Mouse (Mus musculus) neural tube, embryonic 14.5 days (tissue): ENCODE results near the gene Arf5. TPM values are rescaled to one million over a fixed set of nuclear protein-coding genes. Genes with fewer than 3 reads are reported as not detected.
A peak's percentile ranks its signal among the peaks of the same experiment; 100 is the strongest.

ENCODE experiments used
- ATAC-seq: fragments of 200-750 bp; cut with Nextera tagmentation; 2 replicates; pipeline ENCODE4 v1.8.0; 2017; ENCODE audit warnings: low read depth, mild to moderate bottlenecking, moderate TSS enrichment, moderate library complexity
- H3K27ac ChIP-seq: fragments of 300-500 bp; sonication (generic); 2 replicates; pipeline ENCODE4 v1.5.1; 2014; ENCODE audit warnings: low read depth, mild to moderate bottlenecking, control low read depth, low read length, moderate library complexity, mixed read lengths
- H3K27me3 ChIP-seq: fragments of 300-500 bp; sonication (generic); 2 replicates; pipeline ENCODE4 v1.6.1; 2014; ENCODE audit warnings: low read length; ENCODE audit not compliant: control insufficient read depth, insufficient read depth
- H3K36me3 ChIP-seq: fragments of 300-500 bp; sonication (generic); 2 replicates; pipeline ENCODE4 v1.6.1; 2014; ENCODE audit warnings: low read length, mixed read lengths; ENCODE audit not compliant: control insufficient read depth, insufficient read depth
- H3K4me1 ChIP-seq: fragments of 300-500 bp; sonication (generic); 2 replicates; pipeline ENCODE4 v1.6.1; 2014; ENCODE audit warnings: low read length; ENCODE audit not compliant: control insufficient read depth, insufficient read depth
- H3K4me2 ChIP-seq: fragments of 300-500 bp; sonication (generic); 2 replicates; pipeline ENCODE4 v1.6.1; 2014; ENCODE audit warnings: mild to moderate bottlenecking, low read depth, low read length, control low read depth
- H3K4me3 ChIP-seq: fragments of 300-500 bp; sonication (generic); 2 replicates; pipeline ENCODE4 v1.5.1; 2014; ENCODE audit warnings: low read depth, low read length, control low read depth, mixed read lengths
- H3K9ac ChIP-seq: fragments of 300-500 bp; sonication (generic); replicated peaks from 2 replicates; pipeline ENCODE4 v1.6.1; 2014; ENCODE audit warnings: low read depth, mild to moderate bottlenecking, control low read depth, low read length, mixed read lengths
- H3K9me3 ChIP-seq: fragments of 300-500 bp; sonication (generic); 2 replicates; pipeline ENCODE4 v1.6.1; 2016; ENCODE audit warnings: low read length; ENCODE audit not compliant: control insufficient read depth
- WGBS: fragments of 180-500 bp; shearing (Covaris S2); extraction: QIAGEN DNeasy Blood & Tissue Kit; methylation state at CpG from one replicate; pipeline ENCODE4 v1.1.7; 2014; 5-methylcytosine and 5-hydroxymethylcytosine counted together
- polyA plus RNA-seq: library from polyadenylated mRNA; unstranded; fragments of >200 nt; fragmentation: Nextera tagmentation; extraction: Ambion mirVana; gene quantifications from 2 replicates; pipeline ENCODE4 v1.2.1, GENCODE M21; 2014

Gene Arf5
- polyA plus RNA-seq, result 392 and 403 TPM in 2 replicates

DNA sequence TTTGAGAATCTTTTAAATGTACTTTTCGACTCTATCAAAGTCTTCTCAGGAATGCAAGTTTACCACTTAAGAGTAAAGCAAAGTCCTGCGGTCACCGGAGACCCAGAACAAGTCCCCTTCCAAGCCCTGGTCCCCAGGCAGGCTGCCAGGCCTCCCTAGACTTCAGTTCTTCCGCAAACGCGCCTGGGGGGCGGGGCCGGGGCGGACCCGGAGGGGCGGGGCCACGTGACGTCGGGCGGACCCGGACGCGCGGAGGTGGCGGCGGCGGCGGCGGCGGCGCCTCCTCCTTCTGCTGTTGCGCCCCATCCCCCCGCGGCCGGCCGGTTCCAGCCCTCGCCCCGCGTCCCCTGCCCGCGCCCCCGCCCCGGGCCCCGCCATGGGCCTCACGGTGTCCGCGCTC is at the start of gene Arf5:
Gene Arf5, plus strand, starts transcription at position 248 of the 400 bp plus-strand sequence.
- 2% methylated on average over 20 of the region's 42 CpGs for WGBS
- H3K4me1 ChIP-seq, result peaks cover 32% of the 10 kb centered on the region
- H3K9me3 ChIP-seq, result no peaks in the 10 kb centered on the region

GRCm38 (mm10) chr6:28381983-28382382 is 41.4 kb upstream of the Arf5 start:
- H3K4me2 ChIP-seq, result no peak overlapping the region
- H3K27ac ChIP-seq, result no peak overlapping the region
- no peaks in the 10 kb centered on the region for H3K36me3 ChIP-seq
- 73% methylated on average over 4 of the region's 4 CpGs for WGBS
- ATAC-seq, result no peak
- H3K27me3 ChIP-seq, result no peaks in the 10 kb centered on the region
- H3K9me3 ChIP-seq, result no peaks in the 10 kb centered on the region
- no peak overlapping the region for H3K4me3 ChIP-seq
- no peaks in the 10 kb centered on the region for H3K4me1 ChIP-seq
- H3K9ac ChIP-seq, result no peak overlapping the region

More for the DNA sequence above, at the start of gene Arf5:
- Histone ChIP-seq H3K27ac (peak within 1 kb of the TSS; percentile 84), H3K36me3 (peaks cover 16% of the 10 kb centered on the region), H3K4me2 (peak within 1 kb of the TSS; percentile 64), H3K27me3 (0 out of 2 replicates have a peak, but pooled peaks cover 2% of the 10 kb centered on the region), H3K9ac (peak within 1 kb of the TSS; percentile 98), H3K4me3 (peak within 1 kb of the TSS; percentile 86)
- ATAC-seq, result peak; percentile 72

- WGBS, result 81% methylated on average over 3 of the region's 3 CpGs
- H3K4me2 ChIP-seq, result no peak overlapping the region
- no peaks in the 10 kb centered on the region for H3K9me3 ChIP-seq
- H3K4me1 ChIP-seq, result no peaks in the 10 kb centered on the region
- no peak for ATAC-seq
- no peaks in the 10 kb centered on the region for H3K36me3 ChIP-seq
- no peak overlapping the region for H3K4me3 ChIP-seq
- no peaks in the 10 kb centered on the region for H3K27me3 ChIP-seq
- H3K27ac ChIP-seq, result no peak overlapping the region
- no peak overlapping the region for H3K9ac ChIP-seq
Measured at GRCm38 (mm10) chr6:28385169-28385568, 38.2 kb upstream of the Arf5 start.

DNA sequence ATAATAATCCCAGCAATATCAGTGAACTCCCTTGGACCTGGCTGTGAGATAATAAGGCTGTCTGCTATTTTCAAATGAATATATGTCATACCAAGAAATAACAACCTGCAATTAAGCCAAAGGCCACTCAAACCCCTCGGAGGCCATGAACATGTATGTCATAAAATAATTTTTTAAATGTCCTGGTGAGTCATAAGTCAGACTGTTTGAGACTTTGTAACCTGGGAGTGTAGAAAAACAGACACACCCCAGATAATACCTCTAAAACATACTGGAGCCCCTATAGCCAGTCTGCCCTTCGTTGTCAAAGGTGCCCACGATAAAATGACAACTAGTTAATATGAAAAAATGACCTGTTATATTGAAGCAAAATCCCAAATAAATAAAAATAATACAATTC is 34.3 kb upstream of the Arf5 start:
- H3K9ac ChIP-seq, result no peak overlapping the region
- H3K4me3 ChIP-seq, result no peak overlapping the region
- no peak for ATAC-seq
- H3K4me1 ChIP-seq, result no peaks in the 10 kb centered on the region
- WGBS, result 87% methylated on average over 3 of the region's 3 CpGs
- H3K9me3 ChIP-seq, result no peaks in the 10 kb centered on the region
- H3K4me2 ChIP-seq, result no peak overlapping the region
- no peaks in the 10 kb centered on the region for H3K27me3 ChIP-seq
- H3K36me3 ChIP-seq, result no peaks in the 10 kb centered on the region
- no peak overlapping the region for H3K27ac ChIP-seq

- WGBS, result 23% methylated on average over 15 of the region's 15 CpGs
- Histone ChIP-seq H3K27me3 (no peaks in the 10 kb centered on the region; the same call in 1 of the 2 replicates), H3K36me3 (no peaks in the 10 kb centered on the region), H3K4me3 (peak overlapping the region; percentile 44), H3K4me1 (0 out of 2 replicates have a peak, but pooled peaks cover 8% of the 10 kb centered on the region), H3K27ac (no peak overlapping the region), H3K9ac (peak overlapping the region; percentile 2; the same call in 1 of the 2 replicates), H3K4me2 (peak overlapping the region; percentile 81), H3K9me3 (no peaks in the 10 kb centered on the region)
- no peak for ATAC-seq
Measured at GRCm38 (mm10) chr6:28396051-28396852, 27.1 kb upstream of the Arf5 start.

- peak; percentile 66 for ATAC-seq
- Histone ChIP-seq H3K36me3 (no peaks in the 10 kb centered on the region), H3K4me2 (peak overlapping the region; percentile 81), H3K4me3 (peak overlapping the region; percentile 44), H3K9me3 (no peaks in the 10 kb centered on the region), H3K4me1 (0 out of 2 replicates have a peak, but pooled peaks cover 8% of the 10 kb centered on the region), H3K27me3 (no peaks in the 10 kb centered on the region; the same call in 1 of the 2 replicates), H3K9ac (peak overlapping the region; percentile 25), H3K27ac (no peak overlapping the region)
- under 1% methylated on average over 19 of the region's 19 CpGs for WGBS
Measured at GRCm38 (mm10) chr6:28396853-28397457, 26.4 kb upstream of the Arf5 start.

GRCm38 (mm10) chr6:28397681-28398203 is 25.6 kb upstream of the Arf5 start, which contains the start of gene Zfp800:
Gene Zfp800, minus strand, starts transcription at chr6:28398005.
- Histone ChIP-seq H3K36me3 (no peaks in the 10 kb centered on the region), H3K27ac (peak within 1 kb of the TSS; percentile 48; the same call in 1 of the 2 replicates), H3K9me3 (no peaks in the 10 kb centered on the region), H3K9ac (peak within 1 kb of the TSS; percentile 57), H3K4me1 (0 out of 2 replicates have a peak, but pooled peaks cover 8% of the 10 kb centered on the region), H3K4me3 (peak within 1 kb of the TSS; percentile 44), H3K27me3 (no peaks in the 10 kb centered on the region; the same call in 1 of the 2 replicates), H3K4me2 (peak within 1 kb of the TSS; percentile 81)
- ATAC-seq, result peak; percentile 42
- WGBS, result under 1% methylated on average over 33 of the region's 33 CpGs

DNA sequence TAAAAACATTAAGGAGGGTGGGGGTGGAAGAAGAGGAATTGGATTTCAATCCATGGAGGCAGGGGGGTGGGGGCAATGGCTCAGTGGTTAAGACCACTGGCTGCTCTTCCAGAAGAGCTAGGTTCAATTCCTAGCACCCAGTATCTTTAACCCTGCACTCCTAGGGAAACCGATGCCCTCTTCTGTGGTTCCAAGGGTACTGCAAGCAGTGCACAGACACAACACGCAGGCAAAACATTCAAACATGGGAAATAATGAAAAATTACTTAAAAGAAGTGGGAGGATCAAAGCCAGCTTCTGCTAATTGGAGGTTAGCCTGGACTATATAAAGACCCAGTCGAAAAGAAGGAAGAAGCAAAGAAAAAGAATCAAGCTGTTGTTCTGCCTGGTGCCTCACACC is 24.6 kb upstream of the Arf5 start:
- no peak overlapping the region for H3K4me2 ChIP-seq
- H3K9me3 ChIP-seq, result no peaks in the 10 kb centered on the region
- H3K4me1 ChIP-seq, result 0 out of 2 replicates have a peak, but pooled peaks cover 8% of the 10 kb centered on the region
- no peaks in the 10 kb centered on the region; the same call in 1 of the 2 replicates for H3K27me3 ChIP-seq
- H3K36me3 ChIP-seq, result no peaks in the 10 kb centered on the region
- no peak for ATAC-seq
- no peak overlapping the region for H3K9ac ChIP-seq
- 84% methylated on average over 3 of the region's 3 CpGs for WGBS
- no peak overlapping the region for H3K27ac ChIP-seq
- H3K4me3 ChIP-seq, result no peak overlapping the region
